Mouse (Mus musculus): ENCODE data around the gene Unc119b.
"Not testable (repeated sequence)": the region's sequence is repeated elsewhere in the genome, so short reads cannot be mapped to it uniquely, and the experiment has no call there.

Gene Unc119b

DNA sequence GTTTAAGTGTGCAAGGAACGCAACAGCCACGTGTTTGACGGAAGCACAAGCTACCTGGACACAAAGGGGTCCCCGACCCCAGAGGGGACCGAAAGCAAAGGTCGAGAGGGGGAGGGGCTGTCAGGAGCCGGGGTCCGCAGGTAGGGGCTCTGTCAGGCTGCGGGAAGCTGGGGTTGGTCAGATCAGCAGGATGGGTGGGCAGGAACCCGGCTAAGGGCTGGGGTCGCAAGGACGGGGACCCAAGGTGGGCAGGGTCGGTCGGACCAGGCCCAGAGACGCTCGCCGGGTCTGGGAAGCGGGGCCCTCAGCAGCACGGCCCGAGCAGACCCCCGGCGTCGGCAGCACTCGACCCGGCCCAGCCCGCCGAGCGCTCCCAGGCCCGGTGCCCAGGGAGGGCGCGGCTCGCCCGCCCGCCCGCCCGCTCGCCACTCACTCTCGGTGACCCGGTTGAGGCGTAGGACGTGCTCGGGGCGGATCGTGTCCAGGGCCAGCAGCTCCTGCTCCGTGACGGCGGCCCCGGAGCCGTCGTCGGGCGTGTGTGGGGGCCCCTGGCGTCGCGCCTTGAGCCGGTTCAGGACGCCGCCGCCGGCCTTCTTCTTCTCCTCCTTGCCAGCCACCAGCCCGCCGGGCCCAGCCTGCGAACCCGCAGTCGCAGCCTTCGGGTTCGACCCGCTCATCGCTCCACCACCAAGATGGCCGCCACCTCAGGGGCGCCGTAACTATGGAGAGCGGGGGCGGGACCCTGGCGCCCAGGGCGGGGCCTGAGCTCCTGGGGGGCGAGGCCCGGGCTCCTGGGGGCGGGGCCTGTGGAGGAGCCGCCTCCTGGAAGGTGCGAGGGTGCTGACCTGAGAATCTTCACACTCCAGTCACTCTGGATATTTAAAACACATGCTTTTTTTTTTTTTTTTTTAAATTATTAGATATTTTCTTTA, at the start of gene Unc119b:
Gene Unc119b (minus strand): TSS at position 742 of the 932 bp plus-strand sequence.
- DNase-seq (ENCODE audit: extremely low read depth, low read depth) = no peak

DNA sequence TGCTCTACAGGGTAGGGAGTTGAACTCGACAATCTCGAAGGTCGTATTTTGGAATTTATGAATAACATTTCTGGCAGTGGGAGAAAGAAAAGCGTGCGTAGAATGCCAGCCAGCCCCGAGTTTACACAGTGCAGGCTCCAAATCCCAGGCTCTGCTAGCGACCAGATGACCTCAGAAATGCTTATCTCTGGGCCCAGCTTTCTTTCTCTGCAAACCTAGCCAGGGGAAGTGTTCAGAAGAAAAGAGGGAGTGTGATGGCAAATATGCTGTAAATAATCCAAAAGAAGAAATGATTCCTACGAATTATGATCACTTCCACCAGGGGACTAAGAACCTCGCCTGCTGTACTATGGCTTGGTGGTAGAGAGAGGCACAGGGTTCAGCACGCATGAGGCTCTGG, 48.7 kb upstream of the Unc119b start:
- DNase-seq (ENCODE audit: extremely low read depth, low read depth) = no peak

DNA sequence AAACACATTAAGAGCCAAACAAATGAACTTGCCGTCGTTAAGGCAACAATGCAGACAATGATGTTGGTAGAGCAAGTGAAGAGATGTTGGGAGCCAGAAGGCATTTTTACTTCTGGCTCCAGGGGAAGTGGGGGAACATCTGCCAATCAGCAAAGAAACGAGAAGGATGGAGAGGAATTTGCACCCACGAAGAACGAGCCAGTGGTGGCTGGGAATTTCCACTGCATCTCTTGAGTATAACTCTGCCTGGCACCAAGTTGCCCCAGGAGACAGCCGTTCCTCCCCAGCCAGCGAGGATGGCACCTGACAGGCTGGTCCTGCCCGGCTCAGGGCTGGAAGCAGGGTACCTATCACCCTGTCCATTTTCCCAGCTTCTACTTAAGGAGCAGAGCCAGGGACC, 48.1 kb upstream of the Unc119b start:
- DNase-seq (ENCODE audit: extremely low read depth, low read depth) = no peak

DNA sequence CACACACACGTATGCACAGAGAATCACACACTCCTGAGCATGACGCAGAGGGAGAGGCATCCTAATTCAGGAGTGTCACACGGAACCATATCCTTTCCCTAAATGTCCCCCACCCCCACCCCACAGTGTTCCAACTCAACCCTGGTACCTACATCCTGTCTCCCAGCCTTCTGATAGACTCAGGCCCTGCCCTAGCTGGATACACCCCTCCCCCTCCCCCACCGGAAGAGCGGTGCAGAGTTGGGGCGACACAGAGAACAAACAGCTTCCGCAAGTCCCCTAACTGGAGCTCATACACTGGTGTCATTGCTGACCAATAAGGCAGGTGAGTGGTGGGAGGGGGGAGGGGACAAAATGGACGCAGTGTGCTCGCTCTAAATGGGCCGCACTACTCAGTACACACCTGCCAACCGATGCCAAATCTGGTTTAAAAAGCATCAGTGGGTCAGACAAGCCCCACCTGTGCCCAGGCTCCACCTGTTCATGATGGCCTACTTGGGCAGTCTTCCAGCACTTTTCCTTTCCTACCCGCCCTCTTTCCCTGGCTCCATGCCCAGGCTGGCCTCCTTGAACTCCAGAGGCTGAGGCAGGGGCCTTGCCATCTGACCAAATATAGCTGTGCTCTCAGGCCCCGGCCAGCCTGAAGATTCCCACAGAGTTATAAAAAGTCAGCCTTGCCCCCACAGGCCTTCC, 46.6 kb upstream of the Unc119b start:
- no peak for DNase-seq (ENCODE audit: extremely low read depth, low read depth)

- no peak for DNase-seq (ENCODE audit: extremely low read depth, low read depth)
Measured at GRCm38 (mm10) chr5:115179596-115179995, 44.8 kb upstream of the Unc119b start.

- DNase-seq (ENCODE audit: extremely low read depth, low read depth) = no peak
Measured at GRCm38 (mm10) chr5:115177866-115178265, 43.1 kb upstream of the Unc119b start.

DNA sequence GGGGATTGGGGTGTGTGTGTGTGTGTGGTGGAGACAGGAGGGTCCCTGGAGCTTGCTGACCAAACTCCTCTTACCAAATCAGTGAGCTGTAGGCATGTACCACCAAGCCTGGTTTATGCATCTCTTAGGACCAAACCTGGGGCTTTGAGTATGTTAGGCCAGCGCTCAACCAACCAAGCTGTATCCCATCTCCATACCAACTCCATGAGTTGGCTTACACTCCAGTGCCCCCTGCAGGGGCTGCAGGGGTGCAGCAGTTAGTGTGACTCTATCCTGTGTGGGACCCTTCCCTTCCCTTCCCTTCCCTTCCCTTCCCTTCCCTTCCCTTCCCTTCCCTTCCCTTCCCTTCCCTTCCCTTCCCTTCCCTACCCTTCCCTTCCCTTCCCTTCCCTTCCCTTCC, 39.8 kb upstream of the Unc119b start:
- no peak for DNase-seq (ENCODE audit: extremely low read depth, low read depth)

DNA sequence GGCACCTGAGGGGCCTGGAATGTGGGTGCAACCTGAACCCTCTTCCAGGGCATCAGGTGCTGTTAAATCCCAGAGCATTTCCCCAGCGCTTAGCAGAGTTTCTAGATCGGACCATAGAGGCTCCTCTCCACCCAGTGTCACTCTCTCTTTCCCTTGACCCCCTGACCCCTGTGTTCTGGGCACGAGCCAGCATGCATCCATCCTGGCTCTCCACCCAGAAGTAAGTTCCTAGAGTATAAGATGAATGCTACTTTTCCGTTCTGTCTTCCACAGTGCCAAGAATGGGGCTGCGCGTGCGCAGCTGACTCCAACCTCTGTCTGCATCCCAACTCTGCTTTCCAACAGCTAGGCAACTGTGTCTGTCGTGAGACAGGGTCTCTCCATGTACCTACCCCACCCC, 35.4 kb upstream of the Unc119b start:
- no peak for DNase-seq (ENCODE audit: extremely low read depth, low read depth)

DNA sequence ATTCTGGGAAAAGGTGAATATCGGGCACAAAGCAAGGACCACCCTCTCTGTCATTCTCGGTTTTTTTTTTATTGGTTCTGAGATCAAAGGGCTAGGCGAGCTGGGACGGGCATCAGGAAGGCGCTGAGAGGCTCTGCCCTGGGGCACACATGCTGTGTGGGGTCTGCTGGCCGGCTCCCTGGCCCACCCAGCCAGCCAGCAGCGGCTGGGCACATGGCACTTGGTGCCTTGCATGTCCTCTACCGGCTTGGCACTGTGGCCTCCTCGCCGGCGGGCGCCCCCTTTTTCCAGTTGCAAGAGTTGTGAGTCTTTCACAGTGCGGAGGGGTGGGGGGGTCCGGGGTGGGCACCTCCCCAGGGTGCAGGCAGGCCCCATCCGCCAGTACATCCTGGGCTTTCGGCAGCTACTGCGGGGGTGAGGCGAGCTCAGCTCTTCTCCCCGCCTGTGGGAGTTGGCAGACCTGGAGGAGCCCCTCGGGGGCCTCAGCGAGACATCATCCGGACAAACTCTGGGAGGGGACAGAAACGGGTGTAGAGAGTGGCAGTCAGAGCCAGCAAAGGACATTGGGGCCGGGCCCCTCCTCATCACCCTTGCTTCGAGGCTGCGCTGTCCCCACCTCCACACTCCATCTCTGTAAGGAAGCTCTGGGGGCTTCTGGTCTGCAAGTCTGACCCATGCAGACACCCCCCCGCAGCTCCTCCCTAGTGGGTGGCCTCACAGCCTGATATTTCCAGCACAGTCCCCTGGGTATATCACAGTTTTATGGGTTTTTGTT, 34.1 kb upstream of the Unc119b start:
- no peak for DNase-seq (ENCODE audit: extremely low read depth, low read depth)

GRCm38 (mm10) chr5:115167396-115167795, 32.6 kb upstream of the Unc119b start:
- no peak for DNase-seq (ENCODE audit: extremely low read depth, low read depth)

GRCm38 (mm10) chr5:115166815-115167194, 32.0 kb upstream of the Unc119b start:
- no peak for DNase-seq (ENCODE audit: extremely low read depth, low read depth)

- no peak for DNase-seq (ENCODE audit: extremely low read depth, low read depth)
Measured at GRCm38 (mm10) chr5:115165895-115166814, 31.4 kb upstream of the Unc119b start.

DNA sequence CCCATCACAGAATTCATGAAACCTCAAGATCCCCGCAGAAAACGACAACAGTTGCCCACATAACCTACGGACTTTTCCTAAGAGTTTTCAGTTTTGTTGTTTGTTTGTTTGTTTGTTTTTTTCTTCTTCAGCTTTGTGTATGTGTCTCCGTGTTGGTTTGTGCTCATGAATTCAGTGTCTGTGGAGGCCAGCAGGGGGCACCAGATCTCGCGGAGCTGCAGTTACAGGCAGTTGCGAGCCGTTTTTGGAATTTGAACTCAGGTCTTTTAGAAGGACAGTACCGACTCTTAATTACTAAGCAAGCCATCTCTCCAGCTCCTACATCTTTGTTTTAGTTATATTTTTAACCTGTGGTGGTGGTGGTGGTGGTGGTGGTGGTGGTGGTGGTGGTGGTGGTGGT, 30.6 kb upstream of the Unc119b start:
- no peak for DNase-seq (ENCODE audit: extremely low read depth, low read depth)

- DNase-seq (ENCODE audit: extremely low read depth, low read depth) = not testable (repeated sequence)
Measured at GRCm38 (mm10) chr5:115164446-115164845, 29.7 kb upstream of the Unc119b start.

GRCm38 (mm10) chr5:115163563-115163962, 28.8 kb upstream of the Unc119b start:
- no peak for DNase-seq (ENCODE audit: extremely low read depth, low read depth)

DNA sequence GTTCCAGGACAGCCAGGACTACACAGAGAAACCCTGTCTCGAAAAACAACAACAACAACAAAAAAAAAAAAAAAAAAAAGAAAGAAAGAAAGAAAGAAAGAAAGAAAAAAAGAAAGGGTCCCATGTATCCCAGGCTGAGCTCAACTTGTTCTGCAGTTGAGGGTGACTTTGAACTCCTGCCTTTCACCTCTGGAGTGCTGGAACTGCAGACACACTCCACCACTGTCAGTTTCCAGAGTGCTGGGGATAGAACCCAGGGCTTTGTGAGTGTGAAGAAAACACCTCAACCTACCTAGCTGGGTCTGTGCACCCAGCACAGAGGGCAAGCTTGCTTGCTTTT, 27.1 kb upstream of the Unc119b start:
- DNase-seq (ENCODE audit: extremely low read depth, low read depth) = not testable (repeated sequence)

GRCm38 (mm10) chr5:115161064-115161939, 26.5 kb upstream of the Unc119b start:
- DNase-seq (ENCODE audit: extremely low read depth, low read depth) = peak; percentile 69

DNA sequence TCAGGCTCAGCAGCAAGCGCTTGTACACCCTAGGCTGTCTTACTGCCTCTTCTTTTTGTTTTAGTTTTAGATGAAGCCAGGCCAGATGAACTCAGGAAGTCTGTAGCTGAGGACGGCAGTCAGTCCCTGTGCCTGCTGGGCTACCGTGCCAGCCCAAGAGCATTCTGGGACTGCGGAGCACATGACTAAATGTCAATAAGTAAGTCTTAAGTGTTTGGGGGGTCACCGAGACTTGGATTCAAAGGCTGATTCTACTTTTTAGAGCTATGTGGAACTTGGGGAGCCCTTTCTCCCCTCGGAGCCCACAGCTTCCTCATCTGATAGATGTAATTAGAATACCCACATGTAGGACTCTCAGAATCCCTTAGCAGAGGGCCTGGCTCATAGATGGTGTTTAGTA, 25.9 kb upstream of the Unc119b start:
- no peak for DNase-seq (ENCODE audit: extremely low read depth, low read depth)

GRCm38 (mm10) chr5:115159165-115159564, 24.4 kb upstream of the Unc119b start:
- no peak for DNase-seq (ENCODE audit: extremely low read depth, low read depth)
